Mouse (Mus musculus) embryonic facial prominence, embryonic 11.5 days (tissue): ENCODE results near the gene Rnf13. TPM values are rescaled to one million over a fixed set of nuclear protein-coding genes. Genes with fewer than 3 reads are reported as not detected.

Experiments used
- ATAC-seq: fragments of 200-750 bp; cut with Nextera tagmentation; replicated peaks from 2 replicates; pipeline ENCODE4 v1.8.0; 2017; ENCODE audit warnings: low read depth; ENCODE audit not compliant: insufficient number of reproducible peaks, low FRiP score, low TSS enrichment
- DNase-seq: peaks from one replicate; pipeline ENCODE4 v3.0.0-alpha.2; 2015; ENCODE audit warnings: low spot score
- H3K27ac ChIP-seq: fragments of 300-500 bp; sonication (generic); replicated peaks from 2 replicates; pipeline ENCODE4 v1.5.1; 2014; ENCODE audit warnings: mild to moderate bottlenecking, low read depth, low read length, control low read depth
- H3K27me3 ChIP-seq: fragments of 300-500 bp; sonication (generic); 2 replicates; pipeline ENCODE4 v1.6.1; 2014; ENCODE audit warnings: mild to moderate bottlenecking, low read length, moderate library complexity, mixed read lengths; ENCODE audit not compliant: control insufficient read depth, insufficient read depth
- H3K36me3 ChIP-seq: fragments of 300-500 bp; sonication (generic); replicated peaks from 2 replicates; pipeline ENCODE4 v1.6.1; 2014; ENCODE audit warnings: low read depth, mild to moderate bottlenecking, low read length, moderate library complexity, mixed read lengths; ENCODE audit not compliant: control insufficient read depth, insufficient read depth
- H3K4me1 ChIP-seq: fragments of 300-500 bp; sonication (generic); 2 replicates; pipeline ENCODE4 v1.6.1; 2014; ENCODE audit warnings: low read length, mixed read lengths; ENCODE audit not compliant: control insufficient read depth, insufficient read depth
- H3K4me2 ChIP-seq: fragments of 300-500 bp; sonication (generic); 2 replicates; pipeline ENCODE4 v1.6.1; 2014; ENCODE audit warnings: low read depth, mild to moderate bottlenecking, control low read depth, low read length, moderate library complexity
- H3K4me3 ChIP-seq: fragments of 300-500 bp; sonication (generic); 2 replicates; pipeline ENCODE4 v1.5.1; 2014; ENCODE audit warnings: low read depth, low read length, control low read depth
- H3K9ac ChIP-seq: fragments of 300-500 bp; sonication (generic); replicated peaks from 2 replicates; pipeline ENCODE4 v1.6.1; 2014; ENCODE audit warnings: mild to moderate bottlenecking, control low read depth, low read length
- H3K9me3 ChIP-seq: fragments of 300-500 bp; sonication (generic); replicated peaks from 2 replicates; pipeline ENCODE4 v1.6.1; 2016; ENCODE audit warnings: mild to moderate bottlenecking, low read length, inconsistent platforms, mixed read lengths; ENCODE audit not compliant: control insufficient read depth
- WGBS: fragments of 180-500 bp; shearing (Covaris S2); extraction: QIAGEN DNeasy Blood & Tissue Kit; methylation state at CpG from one replicate; pipeline ENCODE4 v1.1.7; 2014; 5-methylcytosine and 5-hydroxymethylcytosine counted together
- polyA plus RNA-seq: library from polyadenylated mRNA; unstranded; fragments of >200 nt; fragmentation: Nextera tagmentation; extraction: Ambion mirVana; gene quantifications from 2 replicates; pipeline ENCODE4 v1.2.1, GENCODE M21; 2014

Rnf13 gene
- polyA plus RNA-seq, 1 experiment from 2014 or later: 51.3 TPM

DNA sequence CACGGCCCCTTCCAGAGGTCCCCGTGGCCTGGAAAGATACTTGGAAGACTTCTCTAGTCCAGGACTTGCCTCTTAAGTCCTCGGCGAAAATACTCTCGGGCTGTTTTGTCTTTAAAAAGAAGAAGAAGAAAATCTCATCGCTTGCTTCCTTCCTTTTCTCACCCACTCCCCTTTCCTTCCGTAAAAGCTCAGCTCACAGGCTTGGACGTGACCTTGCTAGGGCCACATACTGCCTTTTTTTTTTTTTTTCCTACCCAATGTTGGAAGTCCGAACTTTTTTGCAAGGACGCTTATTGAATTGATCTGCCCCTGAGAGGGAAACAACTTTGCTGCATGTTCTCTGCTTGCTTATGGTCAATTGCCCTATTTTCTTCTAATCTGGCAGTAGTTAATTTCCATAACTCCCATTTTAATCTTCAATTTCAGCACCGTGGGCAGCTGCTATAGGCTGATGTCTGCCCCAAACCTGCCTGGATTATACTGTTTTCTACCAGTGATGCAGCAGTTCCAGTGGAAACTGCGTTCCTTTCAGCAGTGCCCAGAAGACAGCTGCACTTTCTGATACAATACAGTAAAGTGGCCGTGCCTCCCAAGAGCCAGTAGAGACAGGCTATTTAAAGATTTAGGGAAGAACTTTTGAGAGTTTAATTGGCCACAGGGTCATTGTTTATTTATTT lies 695 bp downstream of the Rnf13 start:
- H3K9ac ChIP-seq: peak overlapping the region; percentile 85
- peak overlapping the region; percentile 69 for H3K4me2 ChIP-seq
- DNase-seq (peak; percentile 35), ATAC-seq (no peak)
- H3K27ac ChIP-seq: peak overlapping the region; percentile 81
- no peaks in the 10 kb centered on the region for H3K9me3 ChIP-seq
- no peaks in the 10 kb centered on the region for H3K36me3 ChIP-seq
- H3K4me1 ChIP-seq: no peaks in the 10 kb centered on the region
- H3K27me3 ChIP-seq: no peaks in the 10 kb centered on the region
- H3K4me3 ChIP-seq: peak overlapping the region; percentile 77
- 2% methylated on average over 13 of the region's 13 CpGs for WGBS

DNA sequence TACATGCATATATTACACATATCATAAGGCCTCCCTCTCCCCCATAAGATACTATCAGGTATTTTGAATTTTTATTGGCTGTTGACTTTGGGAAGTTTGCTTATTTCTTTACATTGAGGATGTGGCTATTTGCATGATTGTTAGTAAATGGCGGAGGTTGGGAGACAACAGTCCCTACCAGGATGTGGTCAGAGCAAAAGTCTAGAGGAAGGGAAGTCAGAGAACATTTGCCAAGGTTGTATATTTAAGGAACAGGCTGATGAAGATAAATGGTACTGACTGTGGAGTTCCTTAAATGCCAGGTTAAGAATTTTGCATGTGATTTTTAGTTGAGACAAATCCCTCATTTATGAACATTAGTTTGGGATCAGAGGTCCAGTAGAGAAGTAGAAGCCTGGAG lies 4.0 kb downstream of the Rnf13 start:
- H3K4me2 ChIP-seq: no peak overlapping the region
- ATAC-seq: no peak
- no peaks in the 10 kb centered on the region for H3K27me3 ChIP-seq
- no peaks in the 10 kb centered on the region for H3K4me1 ChIP-seq
- 89% methylated on average over 1 of the region's 1 CpGs for WGBS
- no peak overlapping the region for H3K9ac ChIP-seq
- H3K9me3 ChIP-seq: no peaks in the 10 kb centered on the region
- no peak for DNase-seq
- no peaks in the 10 kb centered on the region for H3K36me3 ChIP-seq
- no peak overlapping the region for H3K4me3 ChIP-seq
- H3K27ac ChIP-seq: no peak overlapping the region

DNA sequence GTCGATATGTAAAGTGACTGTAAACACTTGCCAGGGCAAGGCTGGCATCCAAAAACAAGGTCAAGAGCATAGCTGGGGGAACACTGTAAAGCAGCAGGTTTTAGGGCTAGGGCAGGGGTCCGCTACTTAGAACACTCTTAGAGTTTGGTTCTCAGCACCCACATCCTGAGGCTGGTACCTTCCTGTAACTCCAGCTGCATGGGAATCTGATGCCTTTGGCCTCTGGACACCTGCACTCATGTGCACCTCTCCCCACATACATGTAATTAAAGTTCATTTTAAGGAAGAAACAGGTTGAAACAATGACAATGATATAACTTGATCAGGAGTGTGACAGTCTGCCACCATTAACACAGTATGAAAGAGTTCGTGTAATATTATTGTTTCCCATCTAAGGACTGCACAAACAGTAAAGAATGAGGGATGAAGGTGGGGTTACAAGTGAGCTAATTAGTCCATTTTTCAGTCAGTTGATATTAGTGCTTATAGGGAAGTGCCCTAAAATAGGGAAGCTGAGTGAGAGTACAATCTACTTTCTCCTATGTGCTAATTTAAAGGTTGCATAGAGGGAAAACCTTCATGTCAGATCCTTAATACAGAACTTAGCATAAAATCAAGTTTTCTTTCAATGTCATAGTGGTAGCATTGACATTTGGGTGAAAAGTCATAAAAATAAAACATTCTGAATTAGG lies 12.9 kb downstream of the Rnf13 start:
- DNase-seq: no peak
- ATAC-seq: no peak
- 93% methylated on average over 3 of the region's 3 CpGs for WGBS
- Histone ChIP-seq H3K4me2 (no peak overlapping the region), H3K4me1 (no peaks in the 10 kb centered on the region), H3K27me3 (no peaks in the 10 kb centered on the region), H3K36me3 (no peaks in the 10 kb centered on the region), H3K27ac (no peak overlapping the region), H3K9ac (no peak overlapping the region), H3K4me3 (no peak overlapping the region), H3K9me3 (no peaks in the 10 kb centered on the region)

- Histone ChIP-seq H3K4me3 (no peak overlapping the region), H3K27ac (no peak overlapping the region), H3K4me1 (no peaks in the 10 kb centered on the region), H3K36me3 (no peaks in the 10 kb centered on the region), H3K4me2 (no peak overlapping the region), H3K9ac (no peak overlapping the region), H3K9me3 (no peaks in the 10 kb centered on the region), H3K27me3 (no peaks in the 10 kb centered on the region)
- 86% methylated on average over 2 of the region's 2 CpGs for WGBS
- no peak for ATAC-seq
- DNase-seq: no peak
Measured at GRCm38 (mm10) chr3:57776915-57777314, 41.1 kb downstream of the Rnf13 start.

DNA sequence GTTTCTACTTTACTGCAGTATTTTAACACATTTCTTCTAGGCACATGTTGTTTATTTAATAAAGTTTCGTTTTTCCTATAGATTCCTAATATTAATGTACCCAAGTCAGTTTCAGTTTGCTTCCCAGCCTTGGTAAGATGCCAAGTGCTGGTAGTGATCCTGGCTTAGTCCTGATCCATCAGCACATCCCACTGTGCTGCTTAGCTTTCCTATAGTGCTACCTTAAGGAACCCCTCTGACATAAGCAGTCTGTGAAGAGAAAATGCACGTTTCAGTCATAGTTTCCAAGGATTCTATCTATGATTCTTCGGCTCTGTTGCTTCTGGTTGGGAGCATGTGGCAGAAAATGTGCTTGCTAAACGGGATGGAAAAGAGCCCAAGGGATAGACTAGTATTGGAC lies 52.6 kb downstream of the Rnf13 start:
- Histone ChIP-seq H3K36me3 (no peaks in the 10 kb centered on the region), H3K4me1 (no peaks in the 10 kb centered on the region), H3K9me3 (no peaks in the 10 kb centered on the region), H3K27ac (no peak overlapping the region), H3K4me2 (no peak overlapping the region), H3K9ac (no peak overlapping the region), H3K4me3 (no peak overlapping the region), H3K27me3 (no peaks in the 10 kb centered on the region)
- 82% methylated on average over 4 of the region's 4 CpGs for WGBS
- ATAC-seq (no peak), DNase-seq (no peak)

- no peak for DNase-seq
- no peaks in the 10 kb centered on the region for H3K36me3 ChIP-seq
- WGBS: 90% methylated on average over 7 of the region's 7 CpGs
- no peaks in the 10 kb centered on the region for H3K27me3 ChIP-seq
- no peaks in the 10 kb centered on the region for H3K9me3 ChIP-seq
- H3K4me2 ChIP-seq: no peak overlapping the region
- no peak overlapping the region for H3K4me3 ChIP-seq
- no peak for ATAC-seq
- no peaks in the 10 kb centered on the region for H3K4me1 ChIP-seq
- no peak overlapping the region for H3K9ac ChIP-seq
- no peak overlapping the region for H3K27ac ChIP-seq
Measured at GRCm38 (mm10) chr3:57789005-57789962, 53.4 kb downstream of the Rnf13 start.

DNA sequence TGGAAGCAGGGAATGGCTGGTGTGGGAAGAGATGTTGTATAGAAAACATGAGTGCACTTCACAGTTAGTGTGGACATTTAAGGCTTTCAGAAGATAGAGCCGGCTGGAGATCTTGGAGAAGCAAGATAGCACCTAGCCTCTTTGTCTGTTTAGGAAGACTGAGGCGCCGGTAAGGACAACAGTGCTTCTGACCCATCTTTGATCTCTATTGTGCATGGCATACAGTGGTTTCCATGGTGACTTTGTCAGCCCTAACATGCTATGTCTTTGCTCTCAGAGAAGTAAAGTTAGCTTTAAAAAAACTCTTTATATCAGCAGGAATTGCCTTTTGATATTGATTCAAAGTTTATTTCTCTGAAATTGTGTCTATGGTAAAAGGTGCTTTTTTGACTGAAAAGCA lies 55.2 kb downstream of the Rnf13 start:
- DNase-seq (no peak), ATAC-seq (no peak)
- 75% methylated on average over 3 of the region's 3 CpGs for WGBS
- Histone ChIP-seq H3K4me2 (no peak overlapping the region), H3K9me3 (no peaks in the 10 kb centered on the region), H3K36me3 (no peaks in the 10 kb centered on the region), H3K27ac (no peak overlapping the region), H3K4me3 (no peak overlapping the region), H3K4me1 (no peaks in the 10 kb centered on the region), H3K27me3 (no peaks in the 10 kb centered on the region), H3K9ac (no peak overlapping the region)
